Mouse (Mus musculus) activated CD4-positive, CD25-positive, alpha-beta regulatory T cell, adult 4 months (primary cell): ENCODE measurements around the gene Large1. TPM values are rescaled to one million over a fixed set of nuclear protein-coding genes. Genes with fewer than 3 reads are reported as not detected.

Source experiments
- ATAC-seq: one replicate; pipeline ENCODE4 v1.8.0; 2017
- polyA plus RNA-seq, 2 experiments: library from polyadenylated mRNA; unstranded; fragments of 100-300 nt; shearing (Covaris generic); gene quantifications; one replicate each; pipeline ENCODE4 v1.2.1; 2017

The Large1 gene
- polyA plus RNA-seq, 2 experiments from 2014 or later = 0.17 to 0.30 TPM

GRCm38 (mm10) chr8:72765696-72766095 is 587.6 kb downstream of the Large1 start:
- no peak for ATAC-seq
